Mouse (Mus musculus) large intestine, adult 2 months (tissue): Measurements from ENCODE around the gene Bmp3. TPM values are rescaled to one million over a fixed set of nuclear protein-coding genes. Genes with fewer than 3 reads are reported as not detected.

ENCODE experiments used
- DNase-seq: peaks from one replicate; pipeline ENCODE4 v3.0.0-alpha.2; 2012; ENCODE audit warnings: low read depth, low spot score
- WGBS: fragments of 180-500 bp; shearing (Covaris S2); methylation state at CpG from one replicate; pipeline ENCODE4 v1.1.7; 2018; 5-methylcytosine and 5-hydroxymethylcytosine counted together
- polyA plus RNA-seq: library from polyadenylated mRNA; depleted of rRNA; stranded (reverse); fragments of >200 nt; gene quantifications from 2 replicates; pipeline ENCODE4 v1.2.3, GENCODE M21; 2012; rRNA removed

Bmp3 gene
- polyA plus RNA-seq, 1 experiment: 11.1 TPM

DNA sequence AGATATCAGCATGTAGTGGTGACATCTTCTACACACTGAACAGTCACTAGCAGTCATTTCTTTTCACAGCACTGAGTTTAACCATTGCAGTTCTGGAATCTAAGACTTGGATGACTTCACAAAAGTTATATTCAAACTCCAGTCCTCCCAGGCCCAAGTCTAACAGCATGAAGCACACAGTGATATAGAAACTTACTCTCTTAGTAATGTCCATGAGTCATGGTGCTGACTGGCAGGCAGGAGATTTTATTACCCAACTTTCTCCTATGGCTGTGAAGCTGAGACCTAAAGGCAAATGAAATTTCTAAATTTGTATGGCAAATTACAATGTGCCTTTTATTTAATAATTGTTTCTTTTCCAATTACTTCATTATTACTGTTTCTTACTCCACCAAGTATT lies 43.7 kb downstream of the Bmp3 start:
- DNase-seq: no peak

- WGBS: 71% methylated on average over 5 of the region's 5 CpGs
- DNase-seq: no peak
These were observed 46.7 kb downstream of the Bmp3 start for GRCm38 (mm10) chr5:98900926-98901325.

- WGBS: 46% methylated on average over 4 of the region's 4 CpGs
- DNase-seq: no peak
These were observed 48.1 kb downstream of the Bmp3 start for GRCm38 (mm10) chr5:98902339-98902738.

- peak; percentile 40 for DNase-seq
- WGBS: 74% methylated on average over 5 of the region's 5 CpGs
These were observed 64.5 kb downstream of the Bmp3 start for GRCm38 (mm10) chr5:98918716-98919115.

DNA sequence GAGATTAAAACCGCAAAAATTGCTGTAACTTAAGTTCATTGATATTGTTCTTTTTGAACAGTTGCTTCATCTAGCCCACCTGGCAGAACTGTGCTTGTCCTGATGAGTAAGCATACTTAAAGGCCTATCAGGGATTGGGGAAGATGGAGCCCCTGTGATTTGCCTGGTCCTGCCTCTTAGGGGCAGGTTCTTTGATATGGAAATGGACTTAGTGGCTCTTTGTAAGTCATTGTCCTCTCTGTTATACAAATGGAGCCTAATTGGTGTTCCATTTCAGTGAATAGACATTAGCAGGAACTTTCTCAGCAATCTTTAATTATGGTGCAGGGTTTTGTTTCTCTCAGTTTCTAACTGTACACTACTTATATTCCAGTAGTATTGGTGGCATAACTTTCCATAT lies 67.4 kb downstream of the Bmp3 start:
- WGBS: 90% methylated on average over 1 of the region's 1 CpGs
- no peak for DNase-seq

GRCm38 (mm10) chr5:98922921-98923320 lies 68.7 kb downstream of the Bmp3 start:
- DNase-seq: no peak
- 94% methylated on average over 3 of the region's 3 CpGs for WGBS

Other genes with a start within 250 kb of the Bmp3 start
- 1.7 and 5.3 TPM in 2 replicates for gene Prkg2, start 182.9 kb downstream of the Bmp3 start, polyA plus RNA-seq